Mouse (Mus musculus): Measurements from ENCODE around the gene Fpgt. TPM values are rescaled to one million over a fixed set of nuclear protein-coding genes. Genes with fewer than 3 reads are reported as not detected.

Fpgt gene
- total RNA-seq (2021): 1 to 10 TPM; 7.1 to 8.2 TPM
- long read RNA-seq, experiment 1, partial matches to known transcripts: 0 of 5 reads
- long read RNA-seq, experiment 1, other reads (novel, unspliced or antisense): 1 of 5 reads
- long read RNA-seq, experiment 2, partial matches to known transcripts: 0 of 5 reads
- long read RNA-seq, experiment 2, other reads (novel, unspliced or antisense): 2 of 5 reads

GRCm38 (mm10) chr3:155093116-155093956 is at the start of gene Fpgt, which contains the start of gene Lrriq3:
Gene Fpgt (minus strand): TSS chr3:155093403.
Gene Lrriq3 (plus strand): TSS chr3:155093434.
- peak; percentile 79 to 91 for DNase-seq (ENCODE audit: low spot score in 2 of 2)

GRCm38 (mm10) chr3:155141047-155141446 is 47.8 kb upstream of the Fpgt start:
- no peak for DNase-seq (ENCODE audit: low spot score in 2 of 2)

GRCm38 (mm10) chr3:155137737-155138136 is 44.5 kb upstream of the Fpgt start:
- DNase-seq (ENCODE audit: low spot score in 2 of 2): no peak

GRCm38 (mm10) chr3:155105957-155106356 is 12.8 kb upstream of the Fpgt start:
- DNase-seq (ENCODE audit: low spot score in 2 of 2): no peak

- DNase-seq (ENCODE audit: low spot score in 2 of 2): no peak
Measured at GRCm38 (mm10) chr3:155099266-155099665, 6.1 kb upstream of the Fpgt start.

GRCm38 (mm10) chr3:155092081-155092480 is 1.1 kb downstream of the Fpgt start:
- no peak for DNase-seq (ENCODE audit: low spot score in 2 of 2)

GRCm38 (mm10) chr3:155077908-155078307 is 15.3 kb downstream of the Fpgt start:
- no peak for DNase-seq (ENCODE audit: low spot score in 2 of 2)

- no peak for DNase-seq (ENCODE audit: low spot score in 2 of 2)
Measured at GRCm38 (mm10) chr3:155059449-155059822, 33.8 kb downstream of the Fpgt start.

- DNase-seq (ENCODE audit: low spot score in 2 of 2): no peak
Measured at GRCm38 (mm10) chr3:155058800-155059448, 34.3 kb downstream of the Fpgt start.

GRCm38 (mm10) chr3:155057566-155057965 is 35.6 kb downstream of the Fpgt start:
- DNase-seq (ENCODE audit: low spot score in 2 of 2): no peak

- DNase-seq (ENCODE audit: low spot score in 2 of 2): no peak
Measured at GRCm38 (mm10) chr3:155056606-155057005, 36.6 kb downstream of the Fpgt start.

- DNase-seq (ENCODE audit: low spot score in 2 of 2): no peak
Measured at GRCm38 (mm10) chr3:155055231-155055916, 37.8 kb downstream of the Fpgt start, which contains the start of gene Tnni3k. Gene Tnni3k (minus strand): TSS chr3:155055407.

GRCm38 (mm10) chr3:155053189-155053588 is 40.0 kb downstream of the Fpgt start:
- DNase-seq (ENCODE audit: low spot score in 2 of 2): no peak

- no peak for DNase-seq (ENCODE audit: low spot score in 2 of 2)
Measured at GRCm38 (mm10) chr3:155052021-155052420, 41.2 kb downstream of the Fpgt start.

GRCm38 (mm10) chr3:155039012-155039836 is 54.0 kb downstream of the Fpgt start:
- DNase-seq (ENCODE audit: low spot score in 2 of 2): no peak

Other genes with a start within 250 kb of the Fpgt start
- not detected for gene Tnni3k, start 38.0 kb downstream of the Fpgt start, total RNA-seq (2021)
- gene Lrriq3, start within 50 bp of the Fpgt start, total RNA-seq (2021): under 1 TPM; 0.73 to 0.76 TPM

All from gastrocnemius, postnatal 4 days (tissue).